Mouse (Mus musculus) bone marrow, adult 2 months (tissue): Measurements from ENCODE around the gene Adap1.

ENCODE experiments used
- CTCF ChIP-seq: fragments of 200-500 bp; IDR thresholded peaks from 2 replicates; pipeline ENCODE4 v1.5.1; 2011; ENCODE audit warnings: low read length, control low read depth; ENCODE audit not compliant: control insufficient read depth, insufficient read depth
- POLR2A ChIP-seq: fragments of 200-500 bp; IDR thresholded peaks from 2 replicates; pipeline ENCODE4 v1.6.1; 2011; ENCODE audit warnings: low read depth, mild to moderate bottlenecking, control low read depth, low read length, borderline replicate concordance; ENCODE audit not compliant: control insufficient read depth

GRCm38 (mm10) chr5:139251736-139252080, 73.7 kb downstream of the Adap1 start:
- no peak for TF ChIP-seq CTCF
- TF ChIP-seq POLR2A, result no peak
